Mouse (Mus musculus) cerebellum, adult 2 months (tissue): ENCODE results near the gene Slc4a5.

ENCODE experiments used
- CTCF ChIP-seq: fragments of 200-500 bp; IDR thresholded peaks from 2 replicates; pipeline ENCODE4 v1.5.1; 2011; ENCODE audit warnings: low read depth, mild to moderate bottlenecking, control low read depth, low read length, moderate library complexity, borderline replicate concordance; ENCODE audit not compliant: insufficient read depth
- POLR2A ChIP-seq: fragments of 200-500 bp; IDR thresholded peaks from 2 replicates; pipeline ENCODE4 v1.6.1; 2011; ENCODE audit warnings: low read length, control low read depth, borderline replicate concordance; ENCODE audit not compliant: insufficient read depth

DNA sequence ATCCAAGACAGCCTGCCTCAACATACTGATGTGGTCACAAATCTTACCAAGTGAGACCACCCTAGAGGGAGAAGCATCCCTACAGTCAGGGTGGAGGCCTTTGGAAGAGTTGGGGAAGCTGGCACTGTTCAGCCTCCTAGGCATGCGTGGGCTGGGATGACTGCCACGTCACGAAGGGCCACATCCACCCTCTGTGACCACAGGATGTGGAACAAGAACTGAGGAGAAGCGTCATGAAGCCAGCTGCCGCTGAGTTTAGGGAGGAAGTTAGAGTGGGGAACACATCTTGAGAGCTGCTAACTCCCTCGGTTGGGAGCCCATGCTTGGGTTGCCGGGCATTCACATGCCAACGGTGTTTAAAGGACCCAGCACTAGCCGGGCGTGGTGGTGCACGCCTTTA, 54.1 kb downstream of the Slc4a5 start:
- TF ChIP-seq POLR2A, result no peak
- TF ChIP-seq CTCF, result no peak
